21 mouse cellular contexts compared by ENCODE assay signal in the genomic region with DNA sequence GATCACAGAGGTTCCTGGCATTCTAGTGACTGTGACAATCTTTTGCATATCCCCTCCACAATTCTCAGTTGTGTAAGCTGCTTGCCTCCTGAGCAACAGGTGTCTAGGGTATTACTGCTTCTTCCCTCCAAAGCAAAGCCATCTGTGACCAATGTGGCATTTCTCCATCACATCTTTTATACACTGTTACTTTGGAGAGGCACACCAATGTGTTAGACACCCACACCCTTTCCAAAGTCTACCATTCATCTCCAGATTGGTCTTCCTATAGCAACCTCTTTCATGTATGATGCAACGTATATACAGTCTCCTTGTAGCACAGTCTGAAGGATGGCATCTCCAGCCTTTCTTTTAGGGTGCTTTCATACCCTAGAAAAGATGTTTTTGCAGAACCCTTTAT.
"Had no signal": no experiment of that assay in that cellular context is flagged by ENCODE, and none has a peak within 500 bp of the region (broad histone marks: within the 10 kb centered on the region; RNA-seq: fewer than 3 reads in every experiment).

No protein-coding gene starts in this region.

- DNase-seq: heart, postnatal 14 days; heart, postnatal 36 days; heart, postnatal 4 days; kidney, adult 11 months; kidney, adult 18-20 months; kidney, adult 2 months; kidney, adult 8-10 months; kidney, adult 9 months; kidney, postnatal 10 days; kidney, postnatal 14 days; kidney, postnatal 25 days; kidney, postnatal 36 days; kidney, postnatal 4 days; layer of hippocampus, adult 9-11 months; layer of hippocampus, postnatal 36 days had no signal

- ATAC-seq: hindbrain, embryonic 16.5 days; hindbrain, postnatal 0 days; inflammation-experienced regulatory T-cells, adult 6 months; intestine, embryonic 15.5 days; intestine, embryonic 16.5 days; intestine, postnatal 0 days had no signal
